Mouse (Mus musculus) hindlimb bud, embryonic 11.5 days (tissue): ENCODE measurements at regions not wholly inside any gene's neighbourhood (a gene's known extent, or its start where the extent isn't known, plus 50 kb on each side); places are given as distances from the start of the nearest gene placed in this dataset.
A peak's percentile ranks its signal among the peaks of the same experiment; 100 is the strongest.

ENCODE experiments used
- DNase-seq: peaks from one replicate; pipeline ENCODE4 v3.0.0-alpha.2; 2012; ENCODE audit warnings: low read depth, low spot score; ENCODE audit errors: extremely low spot score

DNA sequence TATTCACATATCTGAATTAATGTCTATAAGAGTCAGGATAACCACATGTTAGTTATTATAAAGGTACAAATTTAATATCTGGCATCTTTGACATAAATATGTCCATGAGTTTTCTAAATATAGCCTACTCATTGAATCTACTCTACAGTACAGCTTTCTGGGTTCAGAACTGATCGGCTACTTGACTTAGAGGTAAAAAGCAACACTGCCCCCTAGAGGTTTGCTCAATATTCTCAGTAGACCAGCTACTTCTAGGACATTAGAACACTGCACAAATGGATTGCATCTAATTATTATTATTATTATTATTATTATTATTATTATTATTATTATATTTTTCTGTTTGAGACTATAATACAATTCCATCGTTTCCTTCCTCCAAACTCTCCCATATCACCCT lies 418.8 kb upstream of the Tpm3-rs7 start:
- peak; percentile 30 for DNase-seq

DNA sequence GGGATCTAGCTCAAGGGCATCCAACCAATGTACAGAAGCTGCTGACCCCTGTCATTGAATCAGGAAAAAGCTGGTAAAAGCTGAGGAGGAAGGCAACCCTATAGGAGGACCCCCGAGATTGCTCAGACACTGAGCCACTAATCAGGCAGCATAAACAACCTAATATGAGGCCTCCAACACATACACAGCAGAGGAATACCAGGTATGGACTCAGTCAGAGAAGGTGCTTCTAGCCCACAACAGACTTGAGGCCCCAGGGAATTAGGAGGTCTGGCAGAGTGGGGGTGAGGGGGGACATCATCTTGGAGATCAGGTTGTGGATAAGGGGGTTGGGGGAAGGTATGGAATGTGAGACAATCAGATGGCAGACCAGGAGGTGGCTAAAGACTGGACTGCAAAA lies 413.2 kb upstream of the Tpm3-rs7 start:
- no peak for DNase-seq

DNA sequence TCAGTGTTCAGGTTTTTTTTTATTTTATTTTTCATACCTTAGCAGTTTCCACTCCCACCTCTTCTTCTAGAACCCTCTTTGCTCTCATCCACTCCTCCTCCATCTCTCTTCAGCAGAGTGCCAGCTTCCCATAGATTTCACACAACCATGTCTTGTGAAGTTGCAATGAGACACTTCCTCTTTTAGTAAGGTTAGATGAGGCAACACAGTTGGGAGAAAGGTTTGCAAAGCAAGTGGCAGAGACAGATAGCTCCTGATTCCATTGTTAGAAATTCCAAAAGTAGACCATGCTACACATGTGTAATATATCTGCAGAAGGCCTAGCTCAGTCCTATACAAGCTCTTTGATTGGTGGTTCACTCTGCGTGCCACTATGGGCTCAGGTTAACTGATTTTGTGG lies 397.3 kb upstream of the Tpm3-rs7 start:
- DNase-seq, result no peak
